Mouse (Mus musculus) CH12.LX (cell line): ENCODE results near the gene Gm28038. TPM values are rescaled to one million over a fixed set of nuclear protein-coding genes. Genes with fewer than 3 reads are reported as not detected.

Experiments
- DNase-seq: peaks from one replicate; pipeline ENCODE4 v3.0.0-alpha.2; 2013; ENCODE audit errors: extremely low read depth
- H3K27ac ChIP-seq: 2 replicates; pipeline ENCODE4 v1.5.1; 2012; ENCODE audit warnings: low read depth, mild to moderate bottlenecking, control low read depth, moderate library complexity; ENCODE audit not compliant: insufficient read depth
- H3K27me3 ChIP-seq: replicated peaks from 2 replicates; pipeline ENCODE3; 2012; ENCODE audit warnings: inconsistent platforms
- H3K36me3 ChIP-seq, 2 experiments: replicated peaks in 1 of 2; 2 replicates each; pipeline versions ENCODE3 to v1.6.1; 2012; ENCODE audit warnings: inconsistent platforms in 1 of 2, low read length in 1 of 2, mild to moderate bottlenecking in 1 of 2, mixed read lengths in 1 of 2, moderate library complexity in 1 of 2; ENCODE audit not compliant: control insufficient read depth in 1 of 2, insufficient read depth in 1 of 2
- H3K4me1 ChIP-seq, 2 experiments: 2 replicates each; pipeline ENCODE4 v1.6.1; 2012; ENCODE audit warnings: inconsistent platforms in 1 of 2, moderate library complexity in 1 of 2; ENCODE audit not compliant: insufficient read depth in 2 of 2, control insufficient read depth in 1 of 2
- H3K4me2 ChIP-seq: 2 replicates; pipeline ENCODE4 v1.6.1; 2012; ENCODE audit warnings: low read depth, mild to moderate bottlenecking, control low read depth; ENCODE audit not compliant: poor library complexity, insufficient read depth, severe bottlenecking
- H3K4me3 ChIP-seq, 3 experiments: fragments of 150-350 bp in 1 of 3; sonication (generic) in 1 of 3; replicated peaks in 1 of 3; 2 replicates each; pipeline versions ENCODE3 to v1.5.1; 2011 to 2012; ENCODE audit warnings: low read depth in 2 of 3, low read length in 2 of 3, mild to moderate bottlenecking in 2 of 3, moderate library complexity in 2 of 3, control low read depth in 1 of 3, improper control_type of control experiment in 1 of 3, inconsistent platforms in 1 of 3, mixed read lengths in 1 of 3; ENCODE audit not compliant: poor library complexity in 1 of 3
- H3K79me2 ChIP-seq: replicated peaks from 2 replicates; pipeline ENCODE4 v1.6.1; 2012; ENCODE audit warnings: mild to moderate bottlenecking, moderate library complexity; ENCODE audit not compliant: control insufficient read depth, poor library complexity, insufficient read depth, severe bottlenecking; ENCODE audit errors: extremely low read depth
- H3K9ac ChIP-seq: 2 replicates; pipeline ENCODE4 v1.6.1; 2012; ENCODE audit warnings: low read depth, mild to moderate bottlenecking, control low read depth, moderate library complexity; ENCODE audit not compliant: insufficient read depth
- H3K9me3 ChIP-seq: replicated peaks from 2 replicates; pipeline ENCODE3; 2012; ENCODE audit warnings: low read length, inconsistent platforms, mixed read lengths
- CHD2 ChIP-seq: IDR thresholded peaks from 2 replicates; pipeline ENCODE4 v1.6.1; 2011; ENCODE audit warnings: low read length, improper control_type of control experiment
- CTCF ChIP-seq, 2 experiments: IDR thresholded peaks in 1 of 2; conservative IDR thresholded peaks in 1 of 2; 2 replicates each; pipeline ENCODE4 v1.5.1; 2011 to 2012; ENCODE audit warnings: low read depth in 2 of 2, low read length in 2 of 2, improper control_type of control experiment in 1 of 2, inconsistent platforms in 1 of 2, mild to moderate bottlenecking in 1 of 2, moderate library complexity in 1 of 2
- E2F4 ChIP-seq: IDR thresholded peaks from 2 replicates; pipeline ENCODE4 v1.6.1; 2011; ENCODE audit warnings: low read depth, low read length, improper control_type of control experiment; ENCODE audit not compliant: insufficient replicate concordance
- ELF1 ChIP-seq: IDR thresholded peaks from 2 replicates; pipeline ENCODE4 v1.6.1; 2014; ENCODE audit warnings: low read depth, mild to moderate bottlenecking, inconsistent platforms, low read length, improper control_type of control experiment
- ETS1 ChIP-seq: conservative IDR thresholded peaks from 2 replicates; pipeline ENCODE4 v1.6.1; 2012; ENCODE audit warnings: low read depth, mild to moderate bottlenecking, inconsistent platforms, low read length, improper control_type of control experiment, moderate library complexity
- GABPA ChIP-seq: IDR thresholded peaks from 2 replicates; pipeline ENCODE4 v1.6.1; 2012; ENCODE audit warnings: low read depth, low read length, improper control_type of control experiment, inconsistent platforms; ENCODE audit not compliant: insufficient replicate concordance
- HCFC1 ChIP-seq: IDR thresholded peaks from 2 replicates; pipeline ENCODE4 v1.6.1; 2012; ENCODE audit warnings: low read depth, mild to moderate bottlenecking, inconsistent platforms, low read length, improper control_type of control experiment
- IRF4 ChIP-seq: IDR thresholded peaks from 2 replicates; pipeline ENCODE4 v1.6.1; 2014; ENCODE audit warnings: low read depth, mild to moderate bottlenecking, inconsistent platforms, low read length, improper control_type of control experiment
- JUN ChIP-seq: IDR thresholded peaks from 2 replicates; pipeline ENCODE4 v1.6.1; 2011; ENCODE audit warnings: low read depth, mild to moderate bottlenecking, low read length, improper control_type of control experiment, moderate library complexity; ENCODE audit not compliant: insufficient read depth
- MAX ChIP-seq: IDR thresholded peaks from 2 replicates; pipeline ENCODE4 v1.6.1; 2011; ENCODE audit warnings: low read length, improper control_type of control experiment
- MAZ ChIP-seq: IDR thresholded peaks from 2 replicates; pipeline ENCODE4 v1.6.1; 2012; ENCODE audit warnings: low read depth, mild to moderate bottlenecking, inconsistent platforms, low read length, improper control_type of control experiment, moderate library complexity
- MXI1 ChIP-seq: IDR thresholded peaks from 2 replicates; pipeline ENCODE4 v1.6.1; 2011; ENCODE audit warnings: mild to moderate bottlenecking, low read depth, low read length, improper control_type of control experiment
- NRF1 ChIP-seq: IDR thresholded peaks from 2 replicates; pipeline ENCODE4 v1.6.1; 2014; ENCODE audit warnings: low read depth, mild to moderate bottlenecking, inconsistent platforms, low read length, improper control_type of control experiment, moderate library complexity
- POLR2A ChIP-seq: IDR thresholded peaks from 2 replicates; pipeline ENCODE4 v1.6.1; 2011; ENCODE audit warnings: low read depth, mild to moderate bottlenecking, improper control_type of control experiment, low read length
- RCOR1 ChIP-seq: conservative IDR thresholded peaks from 2 replicates; pipeline ENCODE4 v1.6.1; 2012; ENCODE audit warnings: low read depth, mild to moderate bottlenecking, inconsistent platforms, low read length, improper control_type of control experiment
- SIN3A ChIP-seq: IDR thresholded peaks from 2 replicates; pipeline ENCODE4 v1.6.1; 2012; ENCODE audit warnings: low read length, improper control_type of control experiment, inconsistent platforms
- SMC3 ChIP-seq: IDR thresholded peaks from 2 replicates; pipeline ENCODE4 v1.6.1; 2011; ENCODE audit warnings: low read depth, low read length, improper control_type of control experiment
- TBP ChIP-seq: conservative IDR thresholded peaks from 2 replicates; pipeline ENCODE4 v1.6.1; 2011; ENCODE audit warnings: low read depth, low read length, improper control_type of control experiment
- TCF12 ChIP-seq: IDR thresholded peaks from 2 replicates; pipeline ENCODE4 v1.6.1; 2014; ENCODE audit warnings: low read depth, mild to moderate bottlenecking, inconsistent platforms, low read length, improper control_type of control experiment
- UBTF ChIP-seq: IDR thresholded peaks from 2 replicates; pipeline ENCODE4 v1.6.1; 2012; ENCODE audit warnings: low read depth, mild to moderate bottlenecking, inconsistent platforms, low read length, improper control_type of control experiment, moderate library complexity
- USF1 ChIP-seq: IDR thresholded peaks from 2 replicates; pipeline ENCODE4 v1.6.1; 2014; ENCODE audit warnings: low read depth, mild to moderate bottlenecking, inconsistent platforms, low read length, improper control_type of control experiment
- ZKSCAN1 ChIP-seq: IDR thresholded peaks from 2 replicates; pipeline ENCODE4 v1.6.1; 2012; ENCODE audit warnings: low read depth, inconsistent platforms, low read length, improper control_type of control experiment, borderline replicate concordance
- ZMIZ1 ChIP-seq: IDR thresholded peaks from 2 replicates; pipeline ENCODE4 v1.6.1; 2012; ENCODE audit warnings: low read depth, mild to moderate bottlenecking, inconsistent platforms, low read length, improper control_type of control experiment
- dilution Hi-C: fragments of 300-500 bp; cut with MboI; formaldehyde crosslinking; loops from 2 replicates; pipeline ENCODE4 v1.14.3; 2020; ENCODE audit warnings: low sequenced_read_pairs; ENCODE audit not compliant: extremely low pct_unique_long_range_greater_than_20kb, extremely low pct_ligation_motif_present
- in situ Hi-C: fragments of 300-500 bp; cut with MboI; formaldehyde crosslinking; loops from 3 replicates; pipeline ENCODE4 v1.14.3; 2019; ENCODE audit warnings: low sequenced_read_pairs, low pct_ligation_motif_present, low pct_unique_long_range_greater_than_20kb, mixed read lengths
- polyA plus RNA-seq: library from polyadenylated mRNA; unstranded; fragments of >175 nt; gene quantifications from 2 replicates; pipeline ENCODE4 v1.2.1, GENCODE M21; 2012; ENCODE audit warnings: low read depth; ENCODE audit not compliant: insufficient read length
- total RNA-seq, 2 experiments: library from RNA; depleted of rRNA; stranded (reverse); fragments of 300-350 nt in 1 of 2; fragments of >200 nt in 1 of 2; gene quantifications; 2 replicates each; pipeline ENCODE4 v1.2.3; 2012 to 2014

The Gm28038 gene
- total and polyA plus RNA-seq, 3 experiments, result not detected

- TF ChIP-seq MXI1 (peak; percentile 93), IRF4 (peak; percentile 70), UBTF (0 out of 2 replicates have a peak, but pooled peaks have one; percentile 79), GABPA (peak; percentile 21; the same call in 1 of the 2 replicates), USF1 (peak; percentile 90), ZMIZ1 (peak; percentile 45; the same call in 1 of the 2 replicates), CTCF (conservative IDR thresholded peaks at IDR 0.05 in 1 of 2, IDR thresholded peaks at IDR 0.05 in 1 of 2; ENCODE audit: low read depth in 2 of 2, low read length in 2 of 2) (peak in 1 of 2 experiments; percentile 59; a peak in 2 of 4 replicates), ZKSCAN1 (no peak), POLR2A (peak; percentile 72; the same call in 1 of the 2 replicates), HCFC1 (peak; percentile 97), MAZ (peak; percentile 71), JUN (peak; percentile 51; the same call in 1 of the 2 replicates), NRF1 (peak; percentile 79), RCOR1 (no peak), SMC3 (peak; percentile 44), TCF12 (peak; percentile 62), MAX (peak; percentile 97), ELF1 (peak; percentile 98)
Measured at GRCm38 (mm10) chr2:30237199-30237880, 43.5 kb upstream of the Gm28038 start, which contains the start of gene Lrrc8a (continued).

- H3K36me3 ChIP-seq, result peaks cover 9 to 32% of the 10 kb centered on the region in 2 experiments
- H3K4me3 ChIP-seq, result peak overlapping the region; percentile 53 to 84 (median 80)
- no peaks in the 10 kb centered on the region for H3K79me2 ChIP-seq
- peak; percentile 18 for DNase-seq
- H3K4me2 ChIP-seq, result peak overlapping the region; percentile 69
- H3K4me1 ChIP-seq, result peaks cover 8 to 34% of the 10 kb centered on the region in 2 experiments; a peak in 3 of 4 replicates
- H3K27me3 ChIP-seq, result no peaks in the 10 kb centered on the region
- in situ Hi-C loops (no loop called here), dilution Hi-C loops (no loop called here)
- peak overlapping the region; percentile 78 for H3K9ac ChIP-seq
- H3K27ac ChIP-seq, result peak overlapping the region; percentile 35
- H3K9me3 ChIP-seq, result no peaks in the 10 kb centered on the region
- TF ChIP-seq POLR2A, result no peak
- TF ChIP-seq NRF1, result no peak; the same call in 1 of the 2 replicates
- no peak for TF ChIP-seq E2F4
- TF ChIP-seq SMC3, result no peak
- TF ChIP-seq UBTF, result peak; percentile 70; the same call in 1 of the 2 replicates
- TF ChIP-seq ETS1, result no peak
- TF ChIP-seq SIN3A, result no peak
- no peak for TF ChIP-seq TBP
- TF ChIP-seq CHD2, result no peak
Measured at GRCm38 (mm10) chr2:30237881-30238280, 43.0 kb upstream of the Gm28038 start.
